Mouse (Mus musculus) liver, adult 10 weeks (tissue): ENCODE measurements around the gene Cebpg. TPM values are rescaled to one million over a fixed set of nuclear protein-coding genes. Genes with fewer than 3 reads are reported as not detected.

Experiments used
- polyA plus RNA-seq: library from polyadenylated mRNA; stranded (reverse); fragments of 350-450 nt; fragmentation: Illumina TruSeq; extraction: RNeasy Lipid Tissue Mini Kit (QIAGEN cat#74804); gene quantifications from one replicate; pipeline ENCODE4 v1.2.3, GENCODE M21; 2014; ENCODE audit warnings: low read depth, low replicate concordance

The Cebpg gene
- polyA plus RNA-seq, result 45.9 TPM

GRCm38 (mm10) chr7:35056436-35056864 is at the start of gene Cebpg:
Gene Cebpg, minus strand, starts transcription at chr7:35056573.

Other genes with a start within 250 kb of the Cebpg start
- gene Chst8, start 243.9 kb downstream of the Cebpg start, polyA plus RNA-seq, result not detected
- 19.2 TPM for gene Pepd, start 144.2 kb downstream of the Cebpg start, polyA plus RNA-seq
- 67.4 TPM for gene Cebpa, start 62.7 kb upstream of the Cebpg start, polyA plus RNA-seq
- gene Slc7a10, start 129.8 kb upstream of the Cebpg start, polyA plus RNA-seq, result not detected
- gene Lrp3, start 158.9 kb upstream of the Cebpg start, polyA plus RNA-seq, result 1.7 TPM